Mouse (Mus musculus) midbrain, embryonic 12.5 days (tissue): ENCODE measurements around the gene Gm13090. TPM values are rescaled to one million over a fixed set of nuclear protein-coding genes. Genes with fewer than 3 reads are reported as not detected.

Experiments used
- ATAC-seq: fragments of 200-750 bp; cut with Nextera tagmentation; 2 replicates; pipeline ENCODE4 v1.8.0; 2017; ENCODE audit warnings: low read depth, moderate TSS enrichment, moderate library complexity; ENCODE audit not compliant: low FRiP score
- H3K27ac ChIP-seq: fragments of 300-500 bp; sonication (generic); replicated peaks from 2 replicates; pipeline ENCODE4 v1.5.1; 2016; ENCODE audit warnings: mild to moderate bottlenecking
- H3K27me3 ChIP-seq: fragments of 300-500 bp; sonication (generic); 2 replicates; pipeline ENCODE4 v1.6.1; 2016; ENCODE audit warnings: mild to moderate bottlenecking
- H3K36me3 ChIP-seq: fragments of 300-500 bp; sonication (generic); 2 replicates; pipeline ENCODE4 v1.6.1; 2016
- H3K4me1 ChIP-seq: fragments of 300-500 bp; sonication (generic); 2 replicates; pipeline ENCODE4 v1.6.1; 2016
- H3K4me2 ChIP-seq: fragments of 300-500 bp; sonication (generic); replicated peaks from 2 replicates; pipeline ENCODE4 v1.6.1; 2016; ENCODE audit warnings: mild to moderate bottlenecking, moderate library complexity
- H3K4me3 ChIP-seq: fragments of 300-500 bp; sonication (generic); 2 replicates; pipeline ENCODE4 v1.5.1; 2016; ENCODE audit warnings: mild to moderate bottlenecking
- H3K9ac ChIP-seq: fragments of 300-500 bp; sonication (generic); replicated peaks from 2 replicates; pipeline ENCODE4 v1.6.1; 2016; ENCODE audit warnings: mild to moderate bottlenecking, moderate library complexity
- H3K9me3 ChIP-seq: fragments of 300-500 bp; sonication (generic); 2 replicates; pipeline ENCODE4 v1.6.1; 2016; ENCODE audit warnings: mild to moderate bottlenecking
- WGBS: fragments of 180-500 bp; shearing (Covaris S2); methylation state at CpG from one replicate; pipeline ENCODE4 v1.1.7; 2016; 5-methylcytosine and 5-hydroxymethylcytosine counted together
- polyA plus RNA-seq: library from polyadenylated mRNA; unstranded; fragments of >200 nt; fragmentation: Nextera tagmentation; extraction: Ambion mirVana; gene quantifications from 2 replicates; pipeline ENCODE4 v1.2.1, GENCODE M21; 2016

Gm13090 gene
- polyA plus RNA-seq, 1 experiment from 2014 or later: not detected

DNA sequence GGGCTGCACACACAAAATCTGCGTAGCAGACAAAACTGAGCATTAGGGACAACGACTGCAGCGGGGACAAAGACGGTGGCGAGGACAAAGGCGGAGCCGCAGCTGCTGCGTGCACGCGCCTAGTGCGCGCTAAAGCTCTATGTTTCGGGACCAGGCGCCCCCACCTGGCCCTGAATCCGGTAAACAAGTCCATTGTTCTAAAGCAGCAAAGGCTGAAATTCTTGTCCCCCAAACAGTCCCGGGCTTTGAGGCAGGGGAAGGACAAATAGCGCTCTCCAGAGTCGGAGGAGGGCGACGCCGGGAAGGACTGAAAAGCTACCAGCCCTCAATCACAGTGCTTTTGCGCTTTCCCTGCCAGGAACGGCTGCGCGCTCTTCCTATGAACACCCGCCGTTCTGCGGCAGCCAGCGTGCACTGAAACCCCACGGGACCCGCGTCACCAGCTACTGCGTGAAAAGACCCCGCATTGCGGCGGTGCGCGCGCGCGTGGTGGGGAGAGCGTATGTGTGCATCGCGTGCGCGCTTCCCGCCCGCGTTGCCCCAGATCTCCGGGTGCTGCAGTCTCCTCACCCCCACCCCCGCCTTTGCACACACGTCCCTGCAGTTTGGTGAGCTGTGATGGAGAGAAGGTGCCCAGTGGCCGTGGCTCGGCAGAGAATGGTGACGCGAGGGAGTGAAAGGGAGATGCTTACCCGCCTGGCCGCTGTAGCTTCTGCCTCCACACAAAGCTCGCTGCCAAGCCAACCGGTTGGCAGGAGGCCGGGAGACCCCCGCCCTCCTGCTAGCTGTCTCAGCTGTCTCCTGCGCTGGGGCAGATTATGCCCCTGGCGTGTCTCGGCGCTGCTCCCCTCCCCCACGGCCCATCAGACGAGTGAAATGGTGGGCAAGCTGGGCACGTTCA is 39.5 kb downstream of the Gm13090 start:
- peak overlapping the region; percentile 58 for H3K4me3 ChIP-seq
- H3K27ac ChIP-seq: peak overlapping the region; percentile 100
- H3K4me1 ChIP-seq: peaks cover 46% of the 10 kb centered on the region
- H3K9ac ChIP-seq: peak overlapping the region; percentile 87
- WGBS: 1% methylated on average over 69 of the region's 69 CpGs
- peak overlapping the region; percentile 71 for H3K4me2 ChIP-seq
- no peaks in the 10 kb centered on the region for H3K9me3 ChIP-seq
- ATAC-seq: peak; percentile 72
- peaks cover 25% of the 10 kb centered on the region for H3K36me3 ChIP-seq
- H3K27me3 ChIP-seq: peaks cover 24% of the 10 kb centered on the region

DNA sequence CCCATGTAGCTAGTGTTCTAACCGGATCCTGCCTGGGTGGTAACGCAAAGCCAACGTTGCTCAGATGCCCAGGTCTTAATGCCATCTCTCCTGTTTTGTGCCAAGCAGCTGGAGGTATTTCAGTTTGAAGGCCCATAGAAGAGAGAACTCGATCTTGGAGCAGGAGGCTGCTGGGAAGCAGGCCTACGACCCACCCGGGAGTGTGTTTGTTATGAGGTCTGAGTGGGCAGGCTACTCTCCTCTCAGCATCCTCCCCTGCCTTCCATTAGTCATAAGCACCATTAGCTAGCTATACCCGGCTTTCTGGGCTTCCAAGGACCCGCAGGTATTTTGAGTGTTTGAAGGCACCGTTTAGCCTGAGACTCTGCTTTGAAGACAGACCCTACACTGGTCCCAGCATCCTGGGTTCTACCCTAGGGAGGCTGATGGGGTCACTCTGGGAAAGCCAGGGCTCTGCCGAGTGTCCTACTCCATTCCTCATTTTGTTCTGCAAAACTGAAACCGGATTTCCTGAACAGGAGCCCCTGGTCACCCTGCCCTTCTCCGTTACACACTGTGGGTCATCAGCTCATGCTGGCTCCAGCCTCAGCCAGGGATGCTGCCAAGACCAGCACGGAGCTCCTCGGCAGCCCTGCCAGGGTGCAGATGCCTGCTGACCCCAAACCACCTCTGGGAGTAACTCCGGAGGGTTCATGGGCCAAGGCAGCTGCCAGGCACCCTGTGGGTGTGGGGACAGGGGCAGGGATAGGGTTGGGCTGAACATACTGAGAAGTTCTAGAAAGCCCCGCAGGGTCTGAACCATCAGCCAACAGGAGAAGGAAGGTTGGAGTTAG is 40.6 kb downstream of the Gm13090 start:
- Histone ChIP-seq H3K27ac (peak overlapping the region; percentile 100), H3K9me3 (no peaks in the 10 kb centered on the region), H3K27me3 (peaks cover 27% of the 10 kb centered on the region), H3K36me3 (peaks cover 16% of the 10 kb centered on the region), H3K4me2 (peak overlapping the region; percentile 71), H3K9ac (peak overlapping the region; percentile 87), H3K4me1 (peaks cover 40% of the 10 kb centered on the region), H3K4me3 (peak overlapping the region; percentile 58)
- no peak for ATAC-seq
- 68% methylated on average over 16 of the region's 16 CpGs for WGBS

DNA sequence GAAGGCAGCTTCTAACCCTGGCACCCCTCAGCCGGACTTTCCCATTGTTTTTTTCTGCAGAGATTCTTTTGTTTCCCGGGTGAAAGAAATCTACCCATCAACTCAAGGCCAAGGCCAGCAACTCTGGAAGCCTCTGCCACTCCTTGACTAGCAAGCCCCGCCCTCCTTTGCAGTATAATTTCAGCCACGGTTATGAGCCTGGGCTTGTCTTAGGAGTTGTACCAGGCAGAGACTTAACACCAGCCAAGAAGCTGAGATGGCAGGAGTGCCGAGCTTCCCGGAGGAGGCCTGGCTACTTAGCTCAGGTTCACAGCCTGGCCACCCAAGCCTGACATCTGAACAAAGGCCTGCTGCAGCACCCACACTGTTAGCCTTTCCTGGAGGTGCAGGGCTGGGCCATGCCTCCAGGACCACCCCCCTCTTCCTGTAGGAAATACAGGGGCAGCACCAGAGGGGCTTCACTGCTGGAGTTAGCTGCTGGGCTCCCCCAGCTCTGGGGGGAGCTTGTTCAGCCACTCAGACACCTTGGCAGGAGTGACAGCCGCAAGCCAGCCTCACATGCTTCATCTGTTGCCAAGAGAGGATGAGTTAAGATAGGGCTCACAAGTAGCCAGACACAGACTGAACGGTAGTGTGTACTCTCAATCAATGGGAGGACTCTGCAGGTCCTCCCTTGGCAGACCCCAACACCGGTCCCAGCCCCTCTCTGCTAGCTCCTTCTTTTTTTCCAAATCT is 41.6 kb downstream of the Gm13090 start:
- WGBS: 59% methylated on average over 9 of the region's 9 CpGs
- H3K9me3 ChIP-seq: no peaks in the 10 kb centered on the region
- H3K4me1 ChIP-seq: peaks cover 40% of the 10 kb centered on the region
- no peak overlapping the region for H3K4me3 ChIP-seq
- H3K36me3 ChIP-seq: peaks cover 7% of the 10 kb centered on the region
- no peak overlapping the region for H3K4me2 ChIP-seq
- peak overlapping the region; percentile 17; the same call in 1 of the 2 replicates for H3K27ac ChIP-seq
- no peak overlapping the region for H3K9ac ChIP-seq
- H3K27me3 ChIP-seq: peaks cover 37% of the 10 kb centered on the region
- no peak for ATAC-seq

DNA sequence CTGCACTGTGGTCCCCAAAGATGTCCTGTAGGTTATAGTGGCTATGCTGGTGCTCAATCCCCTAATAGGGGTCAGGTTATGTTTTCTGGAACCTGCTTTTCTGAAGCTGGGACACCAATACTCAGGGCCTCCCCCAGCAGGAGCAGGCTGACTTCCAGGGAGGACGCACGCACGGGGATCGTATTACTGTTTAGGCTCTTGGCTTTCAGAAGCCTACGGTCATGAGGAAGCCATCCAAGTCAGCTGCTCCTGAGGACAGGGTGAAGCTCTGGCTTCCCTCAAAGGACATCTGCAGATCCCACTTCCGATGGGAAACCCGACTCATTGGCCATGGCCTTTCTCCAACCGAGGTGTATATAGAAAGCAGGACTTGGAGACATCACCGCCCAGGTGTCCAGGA is 43.1 kb downstream of the Gm13090 start:
- 87% methylated on average over 9 of the region's 9 CpGs for WGBS
- H3K4me3 ChIP-seq: no peak overlapping the region
- no peak overlapping the region for H3K9ac ChIP-seq
- no peak overlapping the region for H3K4me2 ChIP-seq
- H3K4me1 ChIP-seq: peaks cover 26% of the 10 kb centered on the region
- no peaks in the 10 kb centered on the region for H3K9me3 ChIP-seq
- no peak overlapping the region for H3K27ac ChIP-seq
- ATAC-seq: no peak
- peaks cover 48% of the 10 kb centered on the region for H3K27me3 ChIP-seq
- no peaks in the 10 kb centered on the region for H3K36me3 ChIP-seq

DNA sequence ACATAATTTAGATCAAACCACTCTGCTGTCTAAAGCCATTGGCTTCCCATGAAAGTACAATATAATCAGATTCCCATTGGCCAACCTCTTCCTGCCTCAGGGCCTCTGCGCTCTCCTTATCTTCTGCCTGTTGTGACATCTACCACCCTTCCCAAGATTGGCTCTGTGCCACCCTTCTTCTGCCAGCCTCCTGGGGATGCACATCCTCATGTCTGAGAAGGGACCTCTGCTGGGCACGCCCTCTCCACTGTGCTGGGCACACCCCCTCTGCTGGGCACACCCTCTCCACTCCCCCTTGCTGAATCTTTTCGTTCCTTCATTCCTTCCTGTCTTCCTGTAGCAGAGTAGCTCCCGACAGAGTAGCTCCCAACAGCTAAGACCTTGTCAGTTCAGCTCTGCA is 44.4 kb downstream of the Gm13090 start:
- WGBS: 85% methylated on average over 4 of the region's 4 CpGs
- Histone ChIP-seq H3K9me3 (no peaks in the 10 kb centered on the region), H3K27me3 (peaks cover 53% of the 10 kb centered on the region), H3K4me2 (no peak overlapping the region), H3K4me3 (no peak overlapping the region), H3K9ac (no peak overlapping the region), H3K36me3 (no peaks in the 10 kb centered on the region), H3K4me1 (peaks cover 32% of the 10 kb centered on the region), H3K27ac (no peak overlapping the region)
- ATAC-seq: no peak

DNA sequence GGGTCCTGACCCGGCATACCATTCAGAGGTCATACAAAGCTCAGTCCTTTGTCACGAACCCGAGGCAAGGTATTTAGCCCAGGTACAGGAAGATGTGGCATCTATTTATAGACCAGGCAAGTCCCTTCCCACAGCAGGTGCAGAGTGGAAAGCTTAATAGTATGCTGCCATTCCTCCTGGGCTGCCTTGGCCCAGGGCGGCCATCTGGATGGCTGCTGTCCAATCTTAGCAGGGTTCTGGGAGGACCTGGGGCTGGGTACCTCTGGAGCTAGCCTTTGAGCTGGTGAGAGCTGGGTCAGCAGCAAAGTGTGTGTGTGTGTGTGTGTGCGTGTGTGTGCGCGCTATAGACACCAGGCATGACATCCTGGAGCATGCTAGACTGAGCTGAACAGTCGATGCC is 46.1 kb downstream of the Gm13090 start:
- Histone ChIP-seq H3K4me2 (no peak overlapping the region), H3K4me1 (peaks cover 38% of the 10 kb centered on the region), H3K27me3 (peaks cover 45% of the 10 kb centered on the region), H3K9me3 (no peaks in the 10 kb centered on the region), H3K27ac (no peak overlapping the region), H3K36me3 (no peaks in the 10 kb centered on the region), H3K4me3 (no peak overlapping the region), H3K9ac (no peak overlapping the region)
- 90% methylated on average over 8 of the region's 8 CpGs for WGBS
- ATAC-seq: no peak

DNA sequence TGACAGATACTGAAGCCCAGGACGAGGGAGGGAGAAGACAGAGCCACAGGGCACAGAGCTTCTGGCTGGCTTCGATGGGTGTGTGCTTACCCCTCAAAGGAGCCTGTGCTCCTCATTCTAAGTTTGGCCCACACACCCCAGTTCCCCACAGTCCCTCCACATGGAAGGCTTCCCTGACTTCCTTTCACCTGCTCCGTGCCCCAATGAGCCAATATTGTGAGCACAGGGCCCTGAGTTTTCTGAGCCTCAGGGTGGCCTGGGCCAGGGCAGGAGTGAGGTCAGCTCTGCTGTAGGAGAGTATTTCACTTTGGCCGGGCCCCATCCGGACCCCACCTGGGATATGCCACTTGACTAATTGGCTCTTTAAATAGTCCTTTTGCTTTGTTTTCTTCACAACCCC is 48.3 kb downstream of the Gm13090 start:
- H3K4me3 ChIP-seq: no peak overlapping the region
- no peaks in the 10 kb centered on the region for H3K9me3 ChIP-seq
- no peaks in the 10 kb centered on the region for H3K36me3 ChIP-seq
- peak overlapping the region; percentile 35; the same call in 1 of the 2 replicates for H3K9ac ChIP-seq
- WGBS: 56% methylated on average over 5 of the region's 5 CpGs
- peaks cover 40% of the 10 kb centered on the region for H3K4me1 ChIP-seq
- peak overlapping the region; percentile 52; the same call in 1 of the 2 replicates for H3K27ac ChIP-seq
- ATAC-seq: no peak
- H3K4me2 ChIP-seq: peak overlapping the region; percentile 54; the same call in 1 of the 2 replicates
- peaks cover 52% of the 10 kb centered on the region for H3K27me3 ChIP-seq

DNA sequence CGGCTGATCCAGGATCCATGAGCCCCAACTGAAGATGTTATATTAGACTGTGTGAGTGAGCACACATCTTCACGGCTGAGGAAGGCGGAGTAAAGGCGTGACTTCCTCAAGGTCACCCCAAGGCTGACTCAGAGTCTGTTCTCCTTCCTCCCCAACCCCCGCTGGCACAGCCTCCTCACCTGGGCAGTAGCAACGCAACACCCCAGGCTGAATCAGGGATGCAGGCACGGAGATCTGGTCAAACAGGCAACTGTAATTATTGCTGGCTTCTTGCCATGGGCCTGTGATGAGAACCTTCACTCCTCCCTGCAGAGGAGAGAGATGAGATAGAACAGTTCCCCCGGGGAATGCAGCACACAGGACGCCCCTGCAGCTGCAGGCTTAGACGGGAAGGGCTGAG is 48.8 kb downstream of the Gm13090 start:
- peaks cover 40% of the 10 kb centered on the region for H3K4me1 ChIP-seq
- H3K9ac ChIP-seq: peak overlapping the region; percentile 35
- ATAC-seq: no peak
- 36% methylated on average over 10 of the region's 10 CpGs for WGBS
- H3K27ac ChIP-seq: peak overlapping the region; percentile 94
- no peak overlapping the region for H3K4me3 ChIP-seq
- H3K9me3 ChIP-seq: no peaks in the 10 kb centered on the region
- H3K36me3 ChIP-seq: no peaks in the 10 kb centered on the region
- H3K4me2 ChIP-seq: peak overlapping the region; percentile 54
- peaks cover 52% of the 10 kb centered on the region for H3K27me3 ChIP-seq

DNA sequence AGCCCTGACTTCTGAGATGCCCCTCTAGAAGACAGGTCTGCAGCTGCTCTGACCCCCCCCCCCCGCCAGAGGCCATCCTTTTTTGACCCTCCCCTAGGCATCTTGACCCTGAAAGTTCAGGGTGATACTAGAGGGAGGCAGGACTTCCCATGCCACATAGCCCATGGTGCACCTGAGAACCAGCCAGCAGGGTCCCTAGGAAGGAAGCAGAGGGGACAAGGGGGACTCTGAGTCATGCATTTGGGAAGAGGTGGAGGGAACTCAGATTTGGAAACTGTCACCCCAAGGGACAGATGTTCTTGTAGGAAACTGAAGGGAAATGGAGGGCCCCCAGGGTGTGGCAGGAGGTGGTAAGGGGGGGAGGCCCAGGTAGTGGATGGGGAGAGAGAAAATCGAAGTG is 49.2 kb downstream of the Gm13090 start:
- peaks cover 40% of the 10 kb centered on the region for H3K4me1 ChIP-seq
- H3K9me3 ChIP-seq: no peaks in the 10 kb centered on the region
- peak overlapping the region; percentile 35 for H3K9ac ChIP-seq
- no peak for ATAC-seq
- peak overlapping the region; percentile 54 for H3K4me2 ChIP-seq
- 0 out of 2 replicates have a peak overlapping the region, but pooled peaks have one; percentile 16 for H3K4me3 ChIP-seq
- H3K27me3 ChIP-seq: peaks cover 48% of the 10 kb centered on the region
- WGBS: 13% methylated on average over 2 of the region's 2 CpGs
- 0 out of 2 replicates have a peak, but pooled peaks cover under 1% of the 10 kb centered on the region for H3K36me3 ChIP-seq
- H3K27ac ChIP-seq: peak overlapping the region; percentile 94

DNA sequence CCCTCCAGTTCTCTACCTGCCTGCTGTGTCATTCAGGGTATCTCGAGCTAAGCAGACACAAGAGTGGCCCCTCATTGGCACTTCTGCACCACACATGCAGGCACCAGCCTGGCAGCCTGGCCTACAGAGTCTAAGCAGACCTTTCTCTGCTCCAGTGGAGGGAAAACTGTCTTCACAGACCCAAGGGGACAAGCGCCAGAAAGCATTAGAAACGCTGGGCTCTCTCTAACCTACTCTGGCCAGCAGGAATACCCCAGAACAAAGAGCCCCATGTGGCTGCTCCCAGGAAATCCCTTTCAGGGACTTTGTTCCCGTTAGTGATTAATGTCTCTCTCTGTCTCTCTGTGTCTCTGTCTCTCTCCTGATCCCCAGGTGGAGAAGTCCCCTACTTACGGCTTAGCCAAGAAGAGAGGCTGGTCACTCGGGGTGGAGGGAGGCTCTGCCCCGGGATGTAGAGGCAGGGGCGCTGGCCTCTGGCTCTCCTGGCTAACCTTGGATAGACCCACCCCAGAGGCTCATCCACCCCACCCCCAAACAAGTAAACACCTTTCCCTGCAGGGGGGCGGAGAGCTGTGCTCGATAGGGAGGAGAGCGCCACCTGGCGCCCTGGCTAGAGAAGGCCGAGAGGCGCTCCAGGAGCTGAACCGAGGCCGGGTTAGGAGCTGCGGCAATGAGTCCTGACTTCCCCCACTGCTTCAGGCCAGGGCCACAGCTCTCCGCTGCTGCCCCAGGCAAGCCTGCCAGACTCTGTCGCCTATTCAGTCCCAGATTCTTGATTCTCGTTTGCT is 49.9 kb downstream of the Gm13090 start:
- Histone ChIP-seq H3K4me2 (peak overlapping the region; percentile 54), H3K27me3 (peaks cover 44% of the 10 kb centered on the region), H3K9me3 (peaks cover 6% of the 10 kb centered on the region; the same call in 1 of the 2 replicates), H3K27ac (peak overlapping the region; percentile 94), H3K4me1 (peaks cover 40% of the 10 kb centered on the region), H3K4me3 (peak overlapping the region; percentile 16), H3K9ac (peak overlapping the region; percentile 35), H3K36me3 (0 out of 2 replicates have a peak, but pooled peaks cover 7% of the 10 kb centered on the region)
- ATAC-seq: peak; percentile 9; the same call in 1 of the 2 replicates
- 2% methylated on average over 20 of the region's 20 CpGs for WGBS
